Mouse (Mus musculus): ENCODE measurements at regions not wholly inside any gene's neighbourhood (a gene's known extent, or its start where the extent isn't known, plus 50 kb on each side); places are given as distances from the start of the nearest gene placed in this dataset.

DNA sequence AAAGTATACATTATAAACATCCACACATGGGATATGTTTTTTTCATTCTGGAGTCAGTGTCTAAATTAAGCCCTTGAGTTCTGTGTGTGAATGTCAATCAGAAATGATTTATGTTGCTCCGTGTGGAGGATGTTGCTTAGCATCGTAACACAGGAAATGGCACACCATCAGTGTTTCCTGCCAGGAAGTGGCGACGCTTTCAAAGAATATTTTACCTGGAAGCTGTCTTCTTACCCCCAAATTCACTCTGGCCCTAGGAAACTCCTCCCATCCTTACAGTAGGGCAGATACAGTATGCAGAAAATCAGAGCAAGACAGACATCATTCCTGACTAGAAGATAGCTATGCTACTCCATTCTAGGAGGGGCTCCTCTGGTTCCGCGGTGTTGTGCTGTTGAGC, 145.1 kb upstream of the L3mbtl3 start:
- TF ChIP-seq CTCF (IDR thresholded peaks at IDR 0.05; ENCODE audit: low read depth) (no peak), EP300 (IDR thresholded peaks at IDR 0.05; ENCODE audit: low read depth) (no peak)
